Mouse (Mus musculus) liver, embryonic 13.5 days (tissue): ENCODE measurements around the gene Medag. TPM values are rescaled to one million over a fixed set of nuclear protein-coding genes. Genes with fewer than 3 reads are reported as not detected.

Experiments
- ATAC-seq: fragments of 200-750 bp; cut with Nextera tagmentation; 2 replicates; pipeline ENCODE4 v1.8.0; 2017; ENCODE audit warnings: low read depth, mild to moderate bottlenecking, moderate number of reproducible peaks, moderate library complexity
- DNase-seq: peaks from one replicate; pipeline ENCODE4 v3.0.0; 2022
- H3K27ac ChIP-seq: fragments of 300-500 bp; sonication (generic); 2 replicates; pipeline ENCODE4 v1.5.1; 2015; ENCODE audit warnings: moderate library complexity, mild to moderate bottlenecking, inconsistent platforms
- H3K27me3 ChIP-seq: fragments of 300-500 bp; sonication (generic); 2 replicates; pipeline ENCODE4 v1.6.1; 2015; ENCODE audit warnings: mild to moderate bottlenecking, inconsistent platforms
- H3K36me3 ChIP-seq: fragments of 300-500 bp; sonication (generic); 2 replicates; pipeline ENCODE4 v1.6.1; 2015; ENCODE audit warnings: mild to moderate bottlenecking, inconsistent platforms
- H3K4me1 ChIP-seq: fragments of 300-500 bp; sonication (generic); replicated peaks from 2 replicates; pipeline ENCODE4 v1.6.1; 2015; ENCODE audit warnings: inconsistent platforms
- H3K4me2 ChIP-seq: fragments of 300-500 bp; sonication (generic); 2 replicates; pipeline ENCODE4 v1.6.1; 2015; ENCODE audit warnings: inconsistent platforms, mild to moderate bottlenecking, moderate library complexity
- H3K4me3 ChIP-seq: fragments of 300-500 bp; sonication (generic); replicated peaks from 2 replicates; pipeline ENCODE4 v1.5.1; 2015; ENCODE audit warnings: mild to moderate bottlenecking, inconsistent platforms
- H3K9ac ChIP-seq: fragments of 300-500 bp; sonication (generic); 2 replicates; pipeline ENCODE4 v1.6.1; 2015; ENCODE audit warnings: mild to moderate bottlenecking, inconsistent platforms
- H3K9me3 ChIP-seq: fragments of 300-500 bp; sonication (generic); replicated peaks from 2 replicates; pipeline ENCODE4 v1.6.1; 2016; ENCODE audit warnings: inconsistent platforms
- WGBS: fragments of 180-500 bp; shearing (Covaris S2); methylation state at CpG from one replicate; pipeline ENCODE4 v1.1.7; 2015; ENCODE audit not compliant: insufficient replicate concordance; 5-methylcytosine and 5-hydroxymethylcytosine counted together
- polyA plus RNA-seq: library from polyadenylated mRNA; unstranded; fragments of >200 nt; fragmentation: Nextera tagmentation; extraction: Ambion mirVana; gene quantifications from 2 replicates; pipeline ENCODE4 v1.2.1, GENCODE M21; 2015

Medag gene
- polyA plus RNA-seq, 1 experiment from 2014 or later: 0.36 TPM

DNA sequence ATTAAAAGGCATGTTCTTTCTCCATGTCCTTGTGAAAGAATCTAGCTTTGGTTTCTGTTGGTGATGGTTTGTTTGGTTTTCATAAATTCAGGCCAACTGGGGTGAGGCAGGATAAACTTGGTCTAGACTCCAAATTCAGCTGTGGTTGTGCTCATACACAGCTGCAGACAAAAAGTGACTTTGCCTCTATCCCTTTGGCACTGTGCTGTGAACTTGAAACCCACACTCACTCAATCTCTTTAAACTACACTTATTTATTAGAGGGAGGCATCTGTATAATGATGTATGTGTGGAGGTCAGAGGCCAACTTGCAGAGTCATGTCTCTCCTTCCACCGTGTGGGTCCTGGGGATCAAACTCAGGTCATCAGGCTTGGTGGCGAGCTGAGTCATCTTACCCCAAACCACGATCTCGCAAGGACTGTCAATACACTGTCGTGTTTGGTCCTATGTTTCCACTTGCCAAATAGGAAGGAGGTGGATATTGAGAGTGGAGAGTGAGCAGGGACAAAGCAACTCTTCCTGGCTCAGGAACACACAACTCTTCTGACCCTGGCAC is 25.2 kb upstream of the Medag start:
- ATAC-seq: no peak
- 31% methylated on average over 5 of the region's 5 CpGs for WGBS
- no peak overlapping the region for H3K27ac ChIP-seq

GRCm38 (mm10) chr5:149388947-149389346 is 22.6 kb upstream of the Medag start:
- H3K9ac ChIP-seq: no peak overlapping the region
- H3K4me3 ChIP-seq: no peak overlapping the region
- no peaks in the 10 kb centered on the region for H3K27me3 ChIP-seq
- H3K27ac ChIP-seq: no peak overlapping the region
- no peaks in the 10 kb centered on the region for H3K9me3 ChIP-seq
- DNase-seq (no peak), ATAC-seq (no peak)
- no peaks in the 10 kb centered on the region for H3K36me3 ChIP-seq
- no peaks in the 10 kb centered on the region for H3K4me1 ChIP-seq
- H3K4me2 ChIP-seq: no peak overlapping the region
- 72% methylated on average over 5 of the region's 5 CpGs for WGBS

More for the DNA sequence above, 25.2 kb upstream of the Medag start:
- H3K4me2 ChIP-seq: no peak overlapping the region
- no peaks in the 10 kb centered on the region for H3K36me3 ChIP-seq
- no peak for DNase-seq
- no peak overlapping the region for H3K4me3 ChIP-seq
- no peak overlapping the region for H3K9ac ChIP-seq
- H3K9me3 ChIP-seq: no peaks in the 10 kb centered on the region
- no peaks in the 10 kb centered on the region for H3K27me3 ChIP-seq
- H3K4me1 ChIP-seq: peaks cover 6% of the 10 kb centered on the region

DNA sequence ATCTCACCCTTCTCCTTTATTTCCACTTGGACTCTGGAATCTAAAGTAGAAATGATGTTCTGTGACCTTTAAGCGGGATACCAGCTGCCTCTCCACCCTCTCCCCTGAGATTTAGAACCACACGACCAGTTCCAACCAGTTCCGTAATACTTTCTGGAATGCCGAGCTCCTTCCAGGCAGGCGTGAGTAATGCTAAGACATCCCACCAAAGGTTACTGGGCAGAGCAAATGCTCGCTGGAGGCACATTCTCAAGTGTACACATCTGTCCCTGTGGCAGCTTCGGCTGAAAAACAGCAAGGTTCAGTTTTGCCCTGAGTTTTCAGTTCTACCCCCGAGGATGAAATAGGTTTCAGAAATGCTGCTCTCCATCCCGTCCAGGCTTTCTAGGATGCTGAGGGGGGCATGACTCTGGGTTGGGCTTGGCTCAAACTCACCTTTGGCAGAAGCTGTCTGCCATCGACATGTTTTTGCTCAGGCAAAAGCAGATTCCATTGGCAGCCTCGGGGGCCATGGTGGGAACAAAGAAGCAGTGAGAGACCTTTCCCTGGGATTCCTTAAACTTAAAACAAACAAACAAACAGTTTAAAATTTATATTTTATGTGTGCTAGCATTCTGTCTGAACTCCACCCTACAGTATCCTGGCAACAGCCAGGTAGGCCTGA is 21.9 kb upstream of the Medag start:
- 65% methylated on average over 11 of the region's 11 CpGs for WGBS
- no peak overlapping the region for H3K4me3 ChIP-seq
- no peaks in the 10 kb centered on the region for H3K4me1 ChIP-seq
- H3K27ac ChIP-seq: no peak overlapping the region
- no peak for DNase-seq
- H3K9ac ChIP-seq: no peak overlapping the region
- ATAC-seq: no peak
- no peaks in the 10 kb centered on the region for H3K9me3 ChIP-seq
- no peaks in the 10 kb centered on the region for H3K27me3 ChIP-seq
- no peak overlapping the region for H3K4me2 ChIP-seq
- no peaks in the 10 kb centered on the region for H3K36me3 ChIP-seq

GRCm38 (mm10) chr5:149391574-149392375 is 19.8 kb upstream of the Medag start:
- 4% methylated on average over 18 of the region's 18 CpGs for WGBS
- Histone ChIP-seq H3K27me3 (no peaks in the 10 kb centered on the region), H3K36me3 (no peaks in the 10 kb centered on the region), H3K27ac (peak overlapping the region; percentile 23; the same call in 1 of the 2 replicates), H3K4me2 (0 out of 2 replicates have a peak overlapping the region, but pooled peaks have one; percentile 24), H3K9me3 (no peaks in the 10 kb centered on the region), H3K4me3 (no peak overlapping the region), H3K9ac (no peak overlapping the region), H3K4me1 (no peaks in the 10 kb centered on the region)
- ATAC-seq (no peak), DNase-seq (no peak)

DNA sequence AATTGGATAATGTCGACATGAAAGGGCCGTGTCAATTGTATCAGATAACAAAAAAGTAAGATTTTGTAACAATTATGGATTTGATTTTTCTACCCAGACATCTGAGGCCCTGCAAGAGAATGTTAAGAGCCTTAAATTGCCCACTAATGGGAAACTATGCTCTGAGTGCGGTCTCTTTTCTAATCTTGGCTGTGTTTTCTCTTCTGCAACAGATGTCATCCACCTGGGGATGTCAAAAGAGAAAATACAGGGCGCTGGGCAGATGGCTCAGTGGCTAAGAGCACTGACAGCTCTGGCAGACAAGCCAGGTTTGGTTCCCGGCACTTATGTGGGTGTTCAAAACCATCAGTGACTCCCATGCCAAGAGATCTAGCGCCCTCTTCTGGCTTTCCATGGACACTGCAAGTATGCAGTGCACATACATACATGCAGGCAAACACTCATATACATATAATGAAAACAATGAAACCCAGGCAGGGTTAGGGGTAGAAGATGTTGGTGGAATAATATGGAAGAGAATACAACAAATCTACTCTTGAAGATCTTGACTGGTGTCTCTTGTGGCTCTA is 19.0 kb upstream of the Medag start:
- Histone ChIP-seq H3K27me3 (no peaks in the 10 kb centered on the region), H3K4me2 (no peak overlapping the region), H3K9me3 (no peaks in the 10 kb centered on the region), H3K9ac (no peak overlapping the region), H3K4me1 (no peaks in the 10 kb centered on the region), H3K36me3 (no peaks in the 10 kb centered on the region), H3K27ac (0 out of 2 replicates have a peak overlapping the region, but pooled peaks have one; percentile 23), H3K4me3 (no peak overlapping the region)
- 41% methylated on average over 6 of the region's 6 CpGs for WGBS
- DNase-seq (no peak), ATAC-seq (no peak)

- 0 out of 2 replicates have a peak, but pooled peaks cover 2% of the 10 kb centered on the region for H3K4me1 ChIP-seq
- no peak for DNase-seq
- H3K4me2 ChIP-seq: no peak overlapping the region
- no peaks in the 10 kb centered on the region for H3K36me3 ChIP-seq
- no peak overlapping the region for H3K9ac ChIP-seq
- H3K9me3 ChIP-seq: 0 out of 2 replicates have a peak, but pooled peaks cover 5% of the 10 kb centered on the region
- ATAC-seq: no peak
- H3K27me3 ChIP-seq: no peaks in the 10 kb centered on the region
- H3K4me3 ChIP-seq: no peak overlapping the region
- 73% methylated on average over 7 of the region's 7 CpGs for whole genome bisulfite sequencing
- no peak overlapping the region for H3K27ac ChIP-seq
Observed at GRCm38 (mm10) chr5:149401446-149401975, 10.0 kb upstream of the Medag start.

- no peak overlapping the region for H3K9ac ChIP-seq
- DNase-seq (no peak), ATAC-seq (no peak)
- H3K27ac ChIP-seq: no peak overlapping the region
- H3K4me3 ChIP-seq: no peak overlapping the region
- 0 out of 2 replicates have a peak, but pooled peaks cover 2% of the 10 kb centered on the region for H3K4me1 ChIP-seq
- H3K27me3 ChIP-seq: no peaks in the 10 kb centered on the region
- 0 out of 2 replicates have a peak, but pooled peaks cover 5% of the 10 kb centered on the region for H3K9me3 ChIP-seq
- no peak overlapping the region for H3K4me2 ChIP-seq
- WGBS: 75% methylated on average over 10 of the region's 10 CpGs
- no peaks in the 10 kb centered on the region for H3K36me3 ChIP-seq
Observed at GRCm38 (mm10) chr5:149402029-149402428, 9.5 kb upstream of the Medag start.

GRCm38 (mm10) chr5:149403386-149403785 is 8.2 kb upstream of the Medag start:
- Histone ChIP-seq H3K36me3 (no peaks in the 10 kb centered on the region), H3K4me1 (0 out of 2 replicates have a peak, but pooled peaks cover 2% of the 10 kb centered on the region), H3K4me2 (no peak overlapping the region), H3K9ac (no peak overlapping the region), H3K4me3 (no peak overlapping the region), H3K9me3 (0 out of 2 replicates have a peak, but pooled peaks cover 5% of the 10 kb centered on the region), H3K27me3 (no peaks in the 10 kb centered on the region), H3K27ac (no peak overlapping the region)
- WGBS: 71% methylated on average over 5 of the region's 5 CpGs
- DNase-seq (no peak), ATAC-seq (no peak)

GRCm38 (mm10) chr5:149404710-149405109 is 6.8 kb upstream of the Medag start:
- Histone ChIP-seq H3K27ac (no peak overlapping the region), H3K9me3 (0 out of 2 replicates have a peak, but pooled peaks cover 5% of the 10 kb centered on the region), H3K36me3 (no peaks in the 10 kb centered on the region), H3K4me1 (no peaks in the 10 kb centered on the region), H3K4me2 (no peak overlapping the region), H3K27me3 (no peaks in the 10 kb centered on the region), H3K9ac (no peak overlapping the region), H3K4me3 (no peak overlapping the region)
- ATAC-seq (no peak), DNase-seq (no peak)
- 63% methylated on average over 5 of the region's 5 CpGs for WGBS

GRCm38 (mm10) chr5:149406791-149407276 is 4.7 kb upstream of the Medag start:
- Histone ChIP-seq H3K4me1 (peaks cover 4% of the 10 kb centered on the region; the same call in 1 of the 2 replicates), H3K27me3 (peaks cover 10% of the 10 kb centered on the region), H3K9me3 (0 out of 2 replicates have a peak, but pooled peaks cover 5% of the 10 kb centered on the region), H3K4me2 (no peak overlapping the region), H3K36me3 (no peaks in the 10 kb centered on the region), H3K4me3 (no peak overlapping the region), H3K9ac (no peak overlapping the region), H3K27ac (no peak overlapping the region)
- ATAC-seq (no peak), DNase-seq (no peak)
- WGBS: 81% methylated on average over 8 of the region's 8 CpGs
